ENCODE assay signal across 15 mouse cellular contexts in genomic region chr9:22613271-22613824, GRCm38 (mm10).
DNase-seq lines count a peak whose midpoint lies in the region; ATAC-seq and TF ChIP-seq lines count a peak whose summit lies in the region.
"Had no signal": no experiment of that assay in that cellular context is flagged by ENCODE, and none has a peak within 500 bp of the region (broad histone marks: within the 10 kb centered on the region; RNA-seq: fewer than 3 reads in every experiment).

No protein-coding gene starts in this region.

- peak; percentile 69 for DNase-seq in forebrain, embryonic 14.5 days (ENCODE audit: low spot score)
- peak; percentile 20 for DNase-seq in limb, embryonic 14.5 days (ENCODE audit: low spot score)
- DNase-seq in limb, embryonic 10.5 days (ENCODE audit: low spot score): no peak
- peak; percentile 41 for DNase-seq in midbrain, embryonic 14.5 days
- DNase-seq in forebrain, postnatal 0 days: peak; percentile 48
- DNase-seq: B cell, adult 2 months; cerebellum, postnatal 10 days; kidney, adult 18-20 months; kidney, postnatal 25 days had no signal

- no peak overlapping the region for H3K9ac ChIP-seq in forebrain, embryonic 14.5 days (ENCODE audit: low read length)
- no peak overlapping the region for H3K9ac ChIP-seq in forebrain, embryonic 12.5 days
- no peak overlapping the region for H3K9ac ChIP-seq in limb, embryonic 14.5 days (ENCODE audit: low read depth, low read length, severe bottlenecking)
- H3K9ac ChIP-seq in midbrain, embryonic 14.5 days (replicated peaks; ENCODE audit: low read length): no peak overlapping the region
- no peak overlapping the region for H3K9ac ChIP-seq in midbrain, embryonic 16.5 days (ENCODE audit: low read depth, low read length)
- H3K9ac ChIP-seq in forebrain, postnatal 0 days: no peak overlapping the region
- H3K9ac ChIP-seq: embryonic facial prominence, embryonic 13.5 days; limb, embryonic 13.5 days; liver, embryonic 14.5 days had no signal

- peak; percentile 76 for ATAC-seq in forebrain, embryonic 14.5 days
- ATAC-seq in forebrain, embryonic 12.5 days (ENCODE audit: low FRiP score): no peak
- no peak for ATAC-seq in limb, embryonic 14.5 days (ENCODE audit: low FRiP score, low read depth)
- no peak for ATAC-seq in midbrain, embryonic 14.5 days (ENCODE audit: low FRiP score, low TSS enrichment)
- ATAC-seq in midbrain, embryonic 16.5 days: no peak
- ATAC-seq in forebrain, postnatal 0 days: peak; percentile 63; the same call in 1 of the 2 replicates

- no peak for TF ChIP-seq CTCF in forebrain, postnatal 0 days (IDR thresholded peaks at IDR 0.05; ENCODE audit: low read depth)

- TF ChIP-seq POLR2A in limb, embryonic 14.5 days (IDR thresholded peaks at IDR 0.05; ENCODE audit: borderline replicate concordance, extremely low read depth, insufficient read depth, insufficient read length): no peak

- H3K27ac ChIP-seq in forebrain, embryonic 14.5 days (ENCODE audit: low read depth, low read length): no peak overlapping the region
- no peak overlapping the region for H3K27ac ChIP-seq in forebrain, embryonic 12.5 days
- H3K27ac ChIP-seq in limb, embryonic 14.5 days (replicated peaks; ENCODE audit: low read depth, low read length): no peak overlapping the region
- H3K27ac ChIP-seq in limb, embryonic 10.5 days: no peak overlapping the region
- no peak overlapping the region for H3K27ac ChIP-seq in midbrain, embryonic 14.5 days (replicated peaks; ENCODE audit: low read depth, low read length)
- H3K27ac ChIP-seq in midbrain, embryonic 16.5 days (ENCODE audit: low read length): no peak overlapping the region
- H3K27ac ChIP-seq in forebrain, postnatal 0 days (ENCODE audit: low read depth, low read length): no peak overlapping the region
- H3K27ac ChIP-seq: embryonic facial prominence, embryonic 13.5 days; limb, embryonic 13.5 days; liver, embryonic 14.5 days; macrophage had no signal

- H3K36me3 ChIP-seq in forebrain, embryonic 14.5 days (ENCODE audit: control insufficient read depth, insufficient read depth, low read length): no peaks in the 10 kb centered on the region
- no peaks in the 10 kb centered on the region for H3K36me3 ChIP-seq in forebrain, embryonic 12.5 days (replicated peaks)
- no peaks in the 10 kb centered on the region for H3K36me3 ChIP-seq in limb, embryonic 14.5 days (ENCODE audit: control insufficient read depth, insufficient read depth, low read length)
- no peaks in the 10 kb centered on the region for H3K36me3 ChIP-seq in limb, embryonic 10.5 days
- no peaks in the 10 kb centered on the region for H3K36me3 ChIP-seq in midbrain, embryonic 14.5 days (ENCODE audit: control insufficient read depth, insufficient read depth, low read length)
- no peaks in the 10 kb centered on the region for H3K36me3 ChIP-seq in midbrain, embryonic 16.5 days (ENCODE audit: control insufficient read depth, insufficient read depth, low read length)
- no peaks in the 10 kb centered on the region for H3K36me3 ChIP-seq in forebrain, postnatal 0 days (ENCODE audit: insufficient read depth)
- H3K36me3 ChIP-seq: embryonic facial prominence, embryonic 13.5 days; limb, embryonic 13.5 days had no signal

- H3K27me3 ChIP-seq in forebrain, embryonic 14.5 days (replicated peaks; ENCODE audit: control insufficient read depth, insufficient read depth, low read length): no peaks in the 10 kb centered on the region
- no peaks in the 10 kb centered on the region for H3K27me3 ChIP-seq in forebrain, embryonic 12.5 days
- H3K27me3 ChIP-seq in limb, embryonic 14.5 days (ENCODE audit: control insufficient read depth, insufficient read depth, low read length): no peaks in the 10 kb centered on the region
- peaks cover 11% of the 10 kb centered on the region for H3K27me3 ChIP-seq in limb, embryonic 10.5 days (ENCODE audit: low read depth, poor library complexity, severe bottlenecking)
- H3K27me3 ChIP-seq in midbrain, embryonic 14.5 days (ENCODE audit: control insufficient read depth, insufficient read depth, low read length): no peaks in the 10 kb centered on the region
- no peaks in the 10 kb centered on the region for H3K27me3 ChIP-seq in midbrain, embryonic 16.5 days (ENCODE audit: control insufficient read depth, insufficient read depth, low read depth, low read length)
- H3K27me3 ChIP-seq in forebrain, postnatal 0 days (ENCODE audit: insufficient read depth, low read length): no peaks in the 10 kb centered on the region
- H3K27me3 ChIP-seq: embryonic facial prominence, embryonic 13.5 days had no signal

- H3K9me3 ChIP-seq in forebrain, embryonic 14.5 days (replicated peaks; ENCODE audit: control insufficient read depth, low read length): no peaks in the 10 kb centered on the region
- H3K9me3 ChIP-seq in forebrain, embryonic 12.5 days: no peaks in the 10 kb centered on the region
- H3K9me3 ChIP-seq in limb, embryonic 14.5 days (ENCODE audit: control insufficient read depth, low read length): 0 out of 2 replicates have a peak, but pooled peaks cover 3% of the 10 kb centered on the region
- no peaks in the 10 kb centered on the region for H3K9me3 ChIP-seq in limb, embryonic 10.5 days (replicated peaks)
- no peaks in the 10 kb centered on the region for H3K9me3 ChIP-seq in midbrain, embryonic 14.5 days (ENCODE audit: control insufficient read depth, low read length)
- no peaks in the 10 kb centered on the region for H3K9me3 ChIP-seq in midbrain, embryonic 16.5 days (replicated peaks; ENCODE audit: control insufficient read depth, low read length, poor library complexity, severe bottlenecking)
- no peaks in the 10 kb centered on the region for H3K9me3 ChIP-seq in forebrain, postnatal 0 days (ENCODE audit: low read length)

- H3K4me1 ChIP-seq in forebrain, embryonic 14.5 days (ENCODE audit: control insufficient read depth, insufficient read depth, low read length): no peaks in the 10 kb centered on the region
- no peaks in the 10 kb centered on the region; the same call in 1 of the 2 replicates for H3K4me1 ChIP-seq in forebrain, embryonic 12.5 days
- no peaks in the 10 kb centered on the region for H3K4me1 ChIP-seq in limb, embryonic 14.5 days (ENCODE audit: control insufficient read depth, insufficient read depth, low read length)
- no peaks in the 10 kb centered on the region for H3K4me1 ChIP-seq in limb, embryonic 10.5 days
- no peaks in the 10 kb centered on the region for H3K4me1 ChIP-seq in midbrain, embryonic 14.5 days (ENCODE audit: control insufficient read depth, insufficient read depth, low read length)
- peaks cover 4% of the 10 kb centered on the region; the same call in 1 of the 2 replicates for H3K4me1 ChIP-seq in midbrain, embryonic 16.5 days (ENCODE audit: control insufficient read depth, insufficient read depth, low read length)
- peaks cover 6% of the 10 kb centered on the region; the same call in 1 of the 2 replicates for H3K4me1 ChIP-seq in forebrain, postnatal 0 days (ENCODE audit: insufficient read depth)

- no peak overlapping the region for H3K4me2 ChIP-seq in forebrain, embryonic 14.5 days (ENCODE audit: low read length)
- H3K4me2 ChIP-seq in forebrain, embryonic 12.5 days: no peak overlapping the region
- no peak overlapping the region for H3K4me2 ChIP-seq in limb, embryonic 14.5 days (replicated peaks; ENCODE audit: low read depth, low read length, severe bottlenecking)
- H3K4me2 ChIP-seq in midbrain, embryonic 14.5 days (ENCODE audit: low read length): no peak overlapping the region
- H3K4me2 ChIP-seq in midbrain, embryonic 16.5 days (ENCODE audit: low read length): no peak overlapping the region
- no peak overlapping the region for H3K4me2 ChIP-seq in forebrain, postnatal 0 days (ENCODE audit: low read depth)
- H3K4me2 ChIP-seq: embryonic facial prominence, embryonic 13.5 days; limb, embryonic 13.5 days had no signal

- WGBS in forebrain, embryonic 14.5 days: 48% methylated on average over 6 of the region's 6 CpGs
- WGBS in forebrain, embryonic 12.5 days: 80% methylated on average over 6 of the region's 6 CpGs
- 75% methylated on average over 6 of the region's 6 CpGs for WGBS in limb, embryonic 14.5 days
- WGBS in limb, embryonic 10.5 days: 93% methylated on average over 6 of the region's 6 CpGs
- 58% methylated on average over 6 of the region's 6 CpGs for WGBS in midbrain, embryonic 14.5 days
- WGBS in midbrain, embryonic 16.5 days: 47% methylated on average over 6 of the region's 6 CpGs
- WGBS in forebrain, postnatal 0 days: 30% methylated on average over 6 of the region's 6 CpGs

- no peak overlapping the region for H3K4me3 ChIP-seq in forebrain, embryonic 14.5 days (ENCODE audit: low read depth, low read length)
- H3K4me3 ChIP-seq in forebrain, embryonic 12.5 days (replicated peaks): no peak overlapping the region
- H3K4me3 ChIP-seq in limb, embryonic 14.5 days (replicated peaks; ENCODE audit: low read length): no peak overlapping the region
- H3K4me3 ChIP-seq in limb, embryonic 10.5 days: no peak overlapping the region
- no peak overlapping the region for H3K4me3 ChIP-seq in midbrain, embryonic 14.5 days (replicated peaks; ENCODE audit: low read depth, low read length)
- H3K4me3 ChIP-seq in midbrain, embryonic 16.5 days (ENCODE audit: low read depth, low read length): no peak overlapping the region
- H3K4me3 ChIP-seq in forebrain, postnatal 0 days (ENCODE audit: low read depth, low read length): no peak overlapping the region
- H3K4me3 ChIP-seq: embryonic facial prominence, embryonic 13.5 days; limb, embryonic 13.5 days had no signal

Comparison
In these comparisons a context has a peak if more than half of its experiments do, and no peak if none do; other contexts are left out.
1. ATAC-seq: peak in forebrain, embryonic 14.5 days (single experiment) and forebrain, postnatal 0 days (single experiment); none in forebrain, embryonic 12.5 days (single experiment), limb, embryonic 14.5 days (single experiment), midbrain, embryonic 14.5 days (single experiment) and midbrain, embryonic 16.5 days (single experiment).